Mouse (Mus musculus) liver, embryonic 15.5 days (tissue): ENCODE results near the gene Dpp6. TPM values are rescaled to one million over a fixed set of nuclear protein-coding genes. Genes with fewer than 3 reads are reported as not detected.

ENCODE experiments used
- ATAC-seq: fragments of 200-750 bp; cut with Nextera tagmentation; 2 replicates; pipeline ENCODE4 v1.8.0; 2017; ENCODE audit warnings: moderate number of reproducible peaks, mild to moderate bottlenecking, moderate library complexity; ENCODE audit not compliant: insufficient read depth
- H3K27ac ChIP-seq: fragments of 300-500 bp; sonication (generic); replicated peaks from 2 replicates; pipeline ENCODE4 v1.5.1; 2015; ENCODE audit warnings: mild to moderate bottlenecking, inconsistent platforms
- H3K27me3 ChIP-seq: fragments of 300-500 bp; sonication (generic); 2 replicates; pipeline ENCODE4 v1.6.1; 2015; ENCODE audit warnings: mild to moderate bottlenecking, inconsistent platforms
- H3K36me3 ChIP-seq: fragments of 300-500 bp; sonication (generic); replicated peaks from 2 replicates; pipeline ENCODE4 v1.6.1; 2015; ENCODE audit warnings: moderate library complexity, mild to moderate bottlenecking, inconsistent platforms
- H3K4me1 ChIP-seq: fragments of 300-500 bp; sonication (generic); replicated peaks from 2 replicates; pipeline ENCODE4 v1.6.1; 2015; ENCODE audit warnings: inconsistent platforms
- H3K4me2 ChIP-seq: fragments of 300-500 bp; sonication (generic); 2 replicates; pipeline ENCODE4 v1.6.1; 2015; ENCODE audit warnings: moderate library complexity, mild to moderate bottlenecking, inconsistent platforms
- H3K4me3 ChIP-seq: fragments of 300-500 bp; sonication (generic); replicated peaks from 2 replicates; pipeline ENCODE4 v1.5.1; 2015; ENCODE audit warnings: mild to moderate bottlenecking, inconsistent platforms
- H3K9ac ChIP-seq: fragments of 300-500 bp; sonication (generic); 2 replicates; pipeline ENCODE4 v1.6.1; 2015; ENCODE audit warnings: moderate library complexity, mild to moderate bottlenecking, inconsistent platforms
- H3K9me3 ChIP-seq: fragments of 300-500 bp; sonication (generic); replicated peaks from 2 replicates; pipeline ENCODE4 v1.6.1; 2016; ENCODE audit warnings: inconsistent platforms
- WGBS: fragments of 180-500 bp; shearing (Covaris S2); methylation state at CpG from one replicate; pipeline ENCODE4 v1.1.7; 2015; ENCODE audit warnings: mixed read lengths; ENCODE audit not compliant: insufficient replicate concordance; 5-methylcytosine and 5-hydroxymethylcytosine counted together
- polyA plus RNA-seq: library from polyadenylated mRNA; unstranded; fragments of >200 nt; fragmentation: Nextera tagmentation; extraction: Ambion mirVana; gene quantifications from 2 replicates; pipeline ENCODE4 v1.2.1, GENCODE M21; 2015

Gene Dpp6
- polyA plus RNA-seq, 1 experiment from 2014 or later: 0.15 TPM

- Histone ChIP-seq H3K9ac (no peak overlapping the region), H3K4me3 (no peak overlapping the region), H3K36me3 (no peaks in the 10 kb centered on the region), H3K27me3 (no peaks in the 10 kb centered on the region; the same call in 1 of the 2 replicates), H3K27ac (no peak overlapping the region), H3K4me2 (no peak overlapping the region), H3K9me3 (no peaks in the 10 kb centered on the region), H3K4me1 (no peaks in the 10 kb centered on the region)
- WGBS: 20% methylated on average over 5 of the region's 5 CpGs
- ATAC-seq: no peak
Measured at GRCm38 (mm10) chr5:27680476-27680875, 863.5 kb downstream of the Dpp6 start.

- no peaks in the 10 kb centered on the region; the same call in 1 of the 2 replicates for H3K27me3 ChIP-seq
- H3K27ac ChIP-seq: no peak overlapping the region
- H3K4me3 ChIP-seq: no peak overlapping the region
- H3K4me1 ChIP-seq: no peaks in the 10 kb centered on the region
- H3K36me3 ChIP-seq: no peaks in the 10 kb centered on the region
- 55% methylated on average over 11 of the region's 11 CpGs for WGBS
- ATAC-seq: no peak
- no peaks in the 10 kb centered on the region for H3K9me3 ChIP-seq
- no peak overlapping the region for H3K9ac ChIP-seq
- no peak overlapping the region for H3K4me2 ChIP-seq
Measured at GRCm38 (mm10) chr5:27685162-27685561, 868.2 kb downstream of the Dpp6 start.

- WGBS: 47% methylated on average over 3 of the region's 3 CpGs
- H3K9me3 ChIP-seq: no peaks in the 10 kb centered on the region
- ATAC-seq: no peak
- no peak overlapping the region for H3K4me3 ChIP-seq
- H3K27me3 ChIP-seq: no peaks in the 10 kb centered on the region; the same call in 1 of the 2 replicates
- no peaks in the 10 kb centered on the region for H3K4me1 ChIP-seq
- H3K36me3 ChIP-seq: no peaks in the 10 kb centered on the region
- H3K4me2 ChIP-seq: no peak overlapping the region
- no peak overlapping the region for H3K27ac ChIP-seq
- H3K9ac ChIP-seq: no peak overlapping the region
Measured at GRCm38 (mm10) chr5:27685923-27686322, 868.9 kb downstream of the Dpp6 start.

- Histone ChIP-seq H3K27ac (no peak overlapping the region), H3K9ac (no peak overlapping the region), H3K36me3 (no peaks in the 10 kb centered on the region), H3K27me3 (no peaks in the 10 kb centered on the region; the same call in 1 of the 2 replicates), H3K9me3 (no peaks in the 10 kb centered on the region), H3K4me2 (no peak overlapping the region), H3K4me3 (no peak overlapping the region), H3K4me1 (no peaks in the 10 kb centered on the region)
- 65% methylated on average over 2 of the region's 2 CpGs for WGBS
- ATAC-seq: no peak
Measured at GRCm38 (mm10) chr5:27687311-27687710, 870.3 kb downstream of the Dpp6 start.

DNA sequence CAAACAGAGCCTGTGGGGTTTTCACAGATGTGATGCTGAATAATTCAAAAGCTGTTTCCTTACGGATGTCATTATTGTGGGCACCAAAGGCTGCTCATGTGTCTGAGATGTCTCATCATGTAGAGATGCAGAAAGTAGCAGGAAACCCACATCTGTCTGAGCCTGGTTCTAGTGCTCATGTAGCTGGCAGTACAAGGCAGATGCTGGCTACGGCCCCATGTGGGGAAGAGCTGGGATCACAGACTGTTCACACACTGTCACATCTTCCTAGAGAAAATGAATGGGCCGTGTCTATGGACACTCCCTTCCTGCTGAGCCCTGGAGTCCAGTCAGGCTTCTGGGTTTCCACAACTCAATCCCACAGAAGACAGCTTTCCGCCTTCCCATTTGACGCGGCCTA, 885.5 kb downstream of the Dpp6 start:
- no peak overlapping the region for H3K9ac ChIP-seq
- 76% methylated on average over 6 of the region's 6 CpGs for WGBS

GRCm38 (mm10) chr5:27705020-27705419, 888.0 kb downstream of the Dpp6 start:
- Histone ChIP-seq H3K4me2 (no peak overlapping the region), H3K27ac (no peak overlapping the region), H3K9me3 (no peaks in the 10 kb centered on the region), H3K36me3 (no peaks in the 10 kb centered on the region), H3K4me3 (no peak overlapping the region), H3K4me1 (peaks cover 43% of the 10 kb centered on the region), H3K27me3 (no peaks in the 10 kb centered on the region), H3K9ac (no peak overlapping the region)
- no peak for ATAC-seq

More for the DNA sequence above, 885.5 kb downstream of the Dpp6 start:
- Histone ChIP-seq H3K4me2 (no peak overlapping the region), H3K27me3 (no peaks in the 10 kb centered on the region), H3K9me3 (no peaks in the 10 kb centered on the region), H3K27ac (no peak overlapping the region), H3K36me3 (no peaks in the 10 kb centered on the region), H3K4me1 (peaks cover 18% of the 10 kb centered on the region), H3K4me3 (no peak overlapping the region)
- no peak for ATAC-seq

DNA sequence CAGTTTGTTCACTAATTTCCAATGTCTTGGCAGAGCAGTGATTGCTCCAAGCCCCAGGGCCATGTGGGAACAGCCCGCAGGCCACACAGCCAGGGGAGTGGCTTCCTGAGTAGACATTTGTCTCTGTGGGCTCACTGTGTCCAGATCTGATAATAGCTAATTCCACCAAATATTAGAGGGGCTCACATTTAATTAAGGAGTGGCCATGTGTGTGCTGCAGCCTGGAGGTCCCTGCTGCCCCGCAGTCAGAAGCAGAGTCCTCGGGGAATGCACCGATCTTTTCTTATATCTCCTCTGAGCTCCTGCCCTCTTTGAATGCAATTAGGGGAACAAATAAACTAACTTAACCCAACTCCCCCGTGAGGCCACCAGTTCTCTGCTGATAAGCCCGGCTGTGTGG, 889.5 kb downstream of the Dpp6 start:
- no peaks in the 10 kb centered on the region for H3K36me3 ChIP-seq
- peak overlapping the region; percentile 70 for H3K4me2 ChIP-seq
- ATAC-seq: no peak
- H3K9ac ChIP-seq: peak overlapping the region; percentile 39; the same call in 1 of the 2 replicates
- 36% methylated on average over 6 of the region's 6 CpGs for WGBS
- H3K4me1 ChIP-seq: peaks cover 51% of the 10 kb centered on the region
- H3K27ac ChIP-seq: peak overlapping the region; percentile 86
- no peaks in the 10 kb centered on the region for H3K9me3 ChIP-seq
- peaks cover 7% of the 10 kb centered on the region; the same call in 1 of the 2 replicates for H3K27me3 ChIP-seq
- H3K4me3 ChIP-seq: no peak overlapping the region

DNA sequence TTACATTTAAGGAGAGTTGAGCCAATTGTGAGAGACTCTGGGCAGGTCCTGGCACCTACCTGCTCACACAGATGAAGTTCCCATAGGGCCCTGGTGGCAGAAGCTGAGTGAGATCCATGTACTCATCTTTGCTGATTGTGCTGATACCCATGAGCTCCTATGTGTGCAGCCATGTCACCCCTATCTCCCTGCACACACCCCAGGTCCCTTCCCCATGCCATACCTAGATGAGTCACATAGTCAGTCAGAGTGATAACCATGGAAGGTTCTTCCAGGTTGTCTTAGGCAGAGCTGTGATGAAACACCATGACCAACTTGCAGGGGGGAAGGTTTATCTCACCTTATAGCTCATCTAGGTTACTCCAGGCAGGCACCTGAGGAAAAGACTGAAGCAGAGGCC, 890.3 kb downstream of the Dpp6 start:
- peak overlapping the region; percentile 39; the same call in 1 of the 2 replicates for H3K9ac ChIP-seq
- H3K4me2 ChIP-seq: peak overlapping the region; percentile 70
- peak overlapping the region; percentile 86 for H3K27ac ChIP-seq
- peaks cover 53% of the 10 kb centered on the region for H3K4me1 ChIP-seq
- H3K4me3 ChIP-seq: no peak overlapping the region
- H3K9me3 ChIP-seq: no peaks in the 10 kb centered on the region
- H3K27me3 ChIP-seq: peaks cover 14% of the 10 kb centered on the region
- peak; percentile 73 for ATAC-seq
- no peaks in the 10 kb centered on the region for H3K36me3 ChIP-seq

- H3K27me3 ChIP-seq: peaks cover 16% of the 10 kb centered on the region
- 2% methylated on average over 6 of the region's 6 CpGs for WGBS
- peak overlapping the region; percentile 89 for H3K27ac ChIP-seq
- H3K9me3 ChIP-seq: no peaks in the 10 kb centered on the region
- H3K9ac ChIP-seq: peak overlapping the region; percentile 39; the same call in 1 of the 2 replicates
- H3K4me1 ChIP-seq: peaks cover 53% of the 10 kb centered on the region
- H3K4me3 ChIP-seq: peak overlapping the region; percentile 22
- peak; percentile 90 for ATAC-seq
- peak overlapping the region; percentile 70 for H3K4me2 ChIP-seq
- no peaks in the 10 kb centered on the region for H3K36me3 ChIP-seq
Measured at GRCm38 (mm10) chr5:27708209-27708608, 891.2 kb downstream of the Dpp6 start.

DNA sequence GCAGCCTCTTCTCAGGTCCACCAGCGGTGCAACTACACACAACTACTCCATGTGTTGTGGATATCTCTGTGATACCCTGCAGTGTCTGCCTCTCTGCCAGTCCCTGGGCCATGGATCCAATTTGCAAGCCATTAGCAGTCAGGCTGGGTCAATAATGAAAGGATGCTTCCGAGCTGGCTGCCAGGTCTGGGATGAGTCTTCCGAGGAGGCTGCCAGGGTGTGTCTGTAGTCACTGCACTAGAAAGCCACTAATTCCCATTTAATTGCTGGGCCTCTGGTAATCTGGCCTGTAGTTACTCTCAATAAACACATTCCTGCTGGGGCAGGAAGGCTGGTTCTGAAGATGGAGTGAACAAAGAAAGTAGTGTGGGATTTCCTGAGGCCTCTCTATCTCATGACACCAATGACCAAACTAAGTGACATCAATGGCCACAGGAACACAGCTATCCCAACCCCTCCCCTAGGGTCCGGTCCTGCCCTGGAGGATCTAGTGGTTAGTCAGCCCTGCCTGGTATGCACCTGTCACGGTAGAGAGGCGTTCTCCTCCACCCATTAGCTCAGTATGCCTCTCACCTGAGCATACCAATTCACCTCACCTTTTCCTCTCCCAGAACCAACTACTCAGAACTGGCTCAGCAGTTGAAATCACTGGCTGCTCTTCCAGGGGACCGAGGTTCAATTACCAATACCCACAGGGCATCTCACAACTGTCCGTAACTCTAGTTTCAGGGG, 894.6 kb downstream of the Dpp6 start:
- no peaks in the 10 kb centered on the region for H3K9me3 ChIP-seq
- peaks cover 32% of the 10 kb centered on the region for H3K27me3 ChIP-seq
- H3K4me1 ChIP-seq: peaks cover 43% of the 10 kb centered on the region
- ATAC-seq: no peak
- H3K36me3 ChIP-seq: no peaks in the 10 kb centered on the region
- 58% methylated on average over 8 of the region's 8 CpGs for WGBS
- H3K4me2 ChIP-seq: no peak overlapping the region
- no peak overlapping the region for H3K9ac ChIP-seq
- no peak overlapping the region for H3K27ac ChIP-seq
- no peak overlapping the region for H3K4me3 ChIP-seq

GRCm38 (mm10) chr5:27714356-27714755, 897.4 kb downstream of the Dpp6 start:
- H3K4me2 ChIP-seq: no peak overlapping the region
- H3K36me3 ChIP-seq: no peaks in the 10 kb centered on the region
- WGBS: 50% methylated on average over 9 of the region's 9 CpGs
- H3K9me3 ChIP-seq: no peaks in the 10 kb centered on the region
- H3K4me1 ChIP-seq: peaks cover 16% of the 10 kb centered on the region
- H3K4me3 ChIP-seq: no peak overlapping the region
- H3K27ac ChIP-seq: no peak overlapping the region
- peaks cover 44% of the 10 kb centered on the region for H3K27me3 ChIP-seq
- H3K9ac ChIP-seq: no peak overlapping the region
- no peak for ATAC-seq

- no peak overlapping the region for H3K4me2 ChIP-seq
- ATAC-seq: no peak
- H3K27me3 ChIP-seq: peaks cover 41% of the 10 kb centered on the region
- 0 out of 2 replicates have a peak, but pooled peaks cover 4% of the 10 kb centered on the region for H3K4me1 ChIP-seq
- H3K9ac ChIP-seq: no peak overlapping the region
- H3K9me3 ChIP-seq: no peaks in the 10 kb centered on the region
- H3K4me3 ChIP-seq: no peak overlapping the region
- H3K27ac ChIP-seq: no peak overlapping the region
- WGBS: 70% methylated on average over 4 of the region's 4 CpGs
- H3K36me3 ChIP-seq: no peaks in the 10 kb centered on the region
Measured at GRCm38 (mm10) chr5:27716026-27716425, 899.0 kb downstream of the Dpp6 start.
